Mouse (Mus musculus) naive thymus-derived CD4-positive, alpha-beta T cell, adult 2 months (primary cell): ENCODE measurements around the gene Hsd11b2.

ENCODE experiments used
- DNase-seq: peaks from one replicate; pipeline ENCODE4 v3.0.0-alpha.2; 2011; ENCODE audit warnings: low read depth

Gene Hsd11b2

DNA sequence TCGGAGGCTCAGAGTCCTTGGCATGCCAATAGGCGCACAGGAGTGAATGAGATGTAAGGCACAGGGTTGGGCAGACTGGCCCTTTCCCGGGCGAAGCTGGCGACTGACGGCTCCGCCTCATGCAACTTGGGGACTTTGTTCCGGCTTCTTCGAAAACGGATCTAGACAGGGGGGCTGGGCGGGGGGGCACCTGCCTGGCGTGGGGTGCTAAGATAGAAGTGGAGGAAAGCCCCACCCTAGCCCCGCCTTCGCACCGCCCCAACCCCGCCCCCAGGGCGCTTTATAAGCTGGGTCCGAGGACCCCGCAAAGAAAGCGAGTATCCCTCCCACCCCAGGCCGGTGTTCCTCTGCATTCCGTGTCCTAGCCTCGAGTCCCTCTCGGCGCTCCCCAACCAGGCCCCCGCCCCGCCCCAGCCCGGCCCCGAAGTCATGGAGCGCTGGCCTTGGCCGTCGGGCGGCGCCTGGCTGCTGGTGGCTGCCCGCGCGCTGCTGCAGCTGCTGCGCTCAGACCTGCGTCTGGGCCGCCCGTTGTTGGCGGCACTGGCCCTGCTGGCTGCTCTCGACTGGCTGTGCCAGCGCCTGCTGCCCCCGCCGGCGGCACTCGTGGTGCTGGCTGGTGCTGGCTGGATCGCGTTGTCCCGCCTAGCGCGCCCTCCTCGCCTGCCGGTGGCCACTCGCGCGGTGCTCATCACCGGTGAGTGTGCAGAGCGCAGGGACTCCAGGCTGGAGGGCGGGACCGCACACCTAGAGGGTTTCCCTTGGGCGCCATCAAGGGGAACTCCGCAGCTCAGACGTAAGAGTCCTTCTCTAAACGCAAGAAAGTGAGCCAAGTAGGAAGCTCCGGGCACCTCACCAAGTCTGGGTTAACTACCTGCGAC is at the start of gene Hsd11b2:
Gene Hsd11b2 (plus strand): TSS at position 320 of the 878 bp plus-strand sequence.
- peak; percentile 70 for DNase-seq

DNA sequence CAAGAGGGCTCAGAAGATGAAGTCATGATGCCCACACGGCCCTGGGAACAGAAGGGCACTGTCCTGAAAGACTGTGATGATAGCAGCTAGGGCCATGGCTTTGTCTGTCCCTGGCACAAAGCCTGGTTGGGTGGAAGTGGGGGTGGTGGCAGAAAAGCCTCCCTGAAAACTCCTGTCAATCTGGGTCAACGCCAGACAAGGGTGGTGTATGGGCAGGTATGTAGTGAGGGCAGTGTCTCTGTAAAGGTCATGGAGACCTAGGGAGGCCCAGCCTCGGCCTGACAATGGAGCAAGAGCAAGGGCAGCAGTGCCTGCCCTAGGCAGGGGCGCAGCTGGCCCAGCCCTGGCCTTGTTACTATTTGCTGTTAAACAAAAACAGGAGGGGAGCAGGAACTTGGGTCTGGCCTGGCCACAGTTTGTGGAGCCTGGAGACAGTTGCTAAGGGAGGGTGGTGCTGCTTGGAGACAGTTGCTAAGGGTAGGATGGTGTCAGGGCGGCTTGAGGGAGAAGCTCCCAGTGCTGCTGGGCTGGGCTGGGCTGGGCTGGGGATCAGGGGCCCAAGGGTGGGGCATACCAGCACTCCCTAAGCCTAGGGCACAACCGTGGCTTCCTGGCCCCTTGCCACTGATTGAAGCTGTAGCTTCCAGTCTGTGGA is 49.4 kb upstream of the Hsd11b2 start:
- no peak for DNase-seq

- DNase-seq: no peak
These were observed 48.7 kb upstream of the Hsd11b2 start for GRCm38 (mm10) chr8:105469816-105470215.

- DNase-seq: no peak
These were observed 48.3 kb upstream of the Hsd11b2 start for GRCm38 (mm10) chr8:105470262-105470661.

DNA sequence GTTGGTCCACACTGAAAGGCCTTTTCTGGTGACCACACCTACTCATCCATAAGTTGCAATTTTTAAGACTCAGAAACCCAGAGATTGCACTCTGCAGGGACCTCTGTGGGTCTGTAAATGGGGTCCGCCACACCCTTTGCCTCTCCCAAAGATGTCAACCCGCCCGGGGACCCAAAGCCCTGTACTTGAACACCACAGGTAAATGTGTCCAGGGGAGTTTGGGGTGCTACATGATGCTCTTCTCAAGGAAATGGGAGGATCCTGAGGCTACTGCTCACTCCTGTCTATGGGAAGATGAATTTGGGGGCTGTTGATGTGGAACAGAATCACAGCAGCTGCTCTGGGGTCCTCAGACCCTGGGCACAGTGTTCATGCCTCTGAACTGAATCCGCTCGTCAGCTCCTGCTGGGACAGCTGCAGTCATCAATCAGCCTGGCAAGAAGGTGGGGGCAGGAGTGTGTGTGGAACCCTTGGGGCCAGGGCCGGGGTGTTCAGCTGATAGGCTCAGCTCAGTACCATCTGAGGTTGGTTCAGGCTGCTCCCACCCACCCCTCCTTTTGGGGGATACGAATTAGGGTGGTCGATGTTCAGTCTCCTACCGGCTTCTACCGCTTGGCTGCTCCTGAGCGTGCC is 47.8 kb upstream of the Hsd11b2 start:
- DNase-seq: no peak

DNA sequence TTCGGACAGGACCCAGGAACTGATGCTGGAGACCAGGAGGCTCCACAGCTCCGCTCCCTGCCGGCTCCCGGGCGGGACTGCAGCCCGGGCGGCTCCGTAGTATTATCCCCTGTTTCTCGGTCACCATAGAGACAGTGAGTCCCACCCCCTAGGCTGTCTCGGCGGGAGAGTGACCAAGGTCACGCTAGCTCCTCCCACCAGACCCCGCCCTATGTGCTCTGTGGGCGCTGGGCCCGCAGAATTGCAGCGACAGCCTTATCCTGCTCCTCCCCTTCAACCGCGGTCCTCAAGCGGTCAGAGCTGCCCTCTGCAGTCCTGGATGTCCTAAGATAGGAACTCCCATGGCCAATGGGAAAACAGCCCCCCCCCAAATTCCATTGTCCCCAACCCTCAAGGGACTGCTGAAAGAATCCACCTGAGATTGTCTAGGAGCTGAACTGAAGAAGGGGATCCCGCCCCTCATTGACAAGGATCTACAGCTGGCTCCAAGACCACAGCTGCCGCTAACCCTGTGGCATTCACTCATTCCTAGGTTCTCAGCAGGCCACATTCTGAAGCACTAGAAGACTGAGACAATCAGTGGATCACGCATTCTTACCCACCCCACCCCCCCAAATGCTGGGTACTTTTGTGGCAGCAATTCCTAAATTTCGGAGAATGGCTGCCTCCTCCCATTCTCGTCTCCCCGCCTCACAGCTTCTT is 47.1 kb upstream of the Hsd11b2 start, which contains the start of gene Tppp3:
Gene Tppp3 (minus strand): TSS at position 213 of the 702 bp plus-strand sequence.
- DNase-seq: no peak

DNA sequence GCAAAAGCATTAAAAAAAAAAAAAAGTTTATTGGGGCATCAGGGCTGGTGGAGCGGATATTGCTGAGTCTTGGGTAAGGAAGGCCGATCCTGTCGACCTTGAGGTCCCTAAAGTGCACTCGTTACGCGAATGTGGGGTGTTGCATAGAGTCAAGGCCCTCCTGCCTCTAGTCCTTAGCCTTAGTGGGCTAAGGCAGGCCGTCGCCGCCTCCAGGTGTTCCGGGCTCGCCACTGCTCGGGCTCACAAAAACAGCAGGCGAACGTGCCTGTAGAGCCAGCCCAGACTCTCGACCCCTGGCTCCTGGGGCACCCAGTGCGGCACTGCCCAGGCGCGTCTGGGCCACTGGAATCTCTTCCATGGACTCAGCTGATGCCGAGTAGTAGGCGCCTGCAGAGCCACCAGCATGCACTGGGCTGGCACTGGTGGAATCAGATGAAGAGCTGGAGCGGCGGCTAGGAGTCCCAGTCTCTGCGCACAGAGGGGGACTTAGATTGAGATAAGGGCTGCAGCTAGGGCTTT is 46.1 kb upstream of the Hsd11b2 start:
- no peak for DNase-seq

- no peak for DNase-seq
These were observed 45.6 kb upstream of the Hsd11b2 start for GRCm38 (mm10) chr8:105472983-105473382.

GRCm38 (mm10) chr8:105473816-105474606 is 44.5 kb upstream of the Hsd11b2 start:
- DNase-seq: no peak

- DNase-seq: no peak
These were observed 43.9 kb upstream of the Hsd11b2 start for GRCm38 (mm10) chr8:105474680-105475079.

- DNase-seq: no peak
These were observed 43.3 kb upstream of the Hsd11b2 start for GRCm38 (mm10) chr8:105475254-105475653.

DNA sequence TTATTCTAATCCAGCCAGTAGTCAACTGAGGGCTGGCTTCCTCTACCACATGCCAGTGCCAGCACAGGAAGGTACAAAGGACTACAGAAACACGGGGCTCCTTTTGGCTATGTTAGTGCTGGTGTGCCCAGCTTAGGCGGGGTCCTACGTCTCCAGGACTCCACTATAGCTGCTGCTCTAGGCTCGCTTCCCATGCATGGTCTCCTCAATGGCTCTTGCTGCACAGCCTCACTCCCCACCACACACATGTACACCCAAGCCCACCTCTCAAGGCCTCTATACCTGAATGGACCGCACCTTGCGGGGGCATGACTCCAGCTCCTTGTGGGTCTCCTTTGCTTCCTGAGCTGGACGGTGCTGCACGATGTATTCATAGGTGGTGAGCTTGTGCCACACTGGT is 42.8 kb upstream of the Hsd11b2 start:
- no peak for DNase-seq

DNA sequence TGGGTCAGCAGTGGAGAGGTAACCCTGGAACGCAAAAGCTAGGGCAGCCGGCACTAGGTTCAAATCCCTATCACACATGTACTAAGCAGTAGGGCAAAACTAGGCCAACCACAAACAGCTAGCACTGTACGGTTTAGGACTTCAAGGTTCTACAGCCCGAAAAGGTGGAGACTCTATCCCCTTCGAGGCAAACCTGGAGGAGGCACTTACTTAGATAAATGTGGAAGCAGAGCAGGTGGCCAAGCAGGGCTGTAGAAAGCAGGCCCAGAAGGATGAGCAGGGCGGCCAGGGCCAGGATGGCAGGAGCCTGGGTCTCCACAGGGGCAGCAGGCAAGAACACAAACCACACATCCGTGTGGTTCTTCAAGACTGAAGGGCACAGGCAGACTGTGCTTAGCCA is 42.4 kb upstream of the Hsd11b2 start:
- no peak for DNase-seq

DNA sequence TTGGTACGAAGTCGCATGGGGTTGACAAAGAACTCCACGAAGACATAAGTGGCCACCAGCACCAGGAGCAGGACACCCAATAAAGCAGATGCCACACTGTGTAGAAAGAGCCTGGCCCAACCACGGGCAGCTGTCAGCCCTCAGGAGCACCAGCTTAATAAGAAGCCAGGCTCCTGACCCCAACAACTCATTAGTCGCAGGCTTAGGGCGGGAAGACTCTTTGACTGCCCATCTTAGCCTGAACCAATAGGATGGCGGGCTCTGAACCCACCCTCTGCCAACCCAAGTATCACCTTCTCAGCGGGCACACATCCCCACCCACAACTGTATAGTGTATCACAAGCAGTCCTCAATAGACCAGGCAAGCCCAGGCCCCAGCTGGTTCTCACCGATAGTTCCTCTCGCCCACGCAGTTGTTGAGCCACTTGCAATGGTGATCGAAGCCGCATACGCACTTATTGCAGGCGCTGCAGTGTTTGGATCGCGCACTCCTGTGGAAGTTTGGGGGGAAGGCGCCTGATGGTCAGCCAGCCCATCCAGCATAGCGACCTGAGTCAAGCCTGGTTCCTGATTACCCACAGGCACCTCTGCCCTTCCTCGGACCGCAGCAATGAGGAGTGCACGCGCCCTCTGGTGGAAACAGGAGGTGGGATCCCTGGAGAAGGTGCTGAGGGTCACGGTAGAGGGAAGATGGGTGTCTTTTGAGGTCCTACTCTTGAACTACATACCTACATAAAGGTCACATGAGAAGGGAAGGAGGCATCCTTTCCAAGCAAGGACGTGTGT is 41.7 kb upstream of the Hsd11b2 start:
- no peak for DNase-seq

DNA sequence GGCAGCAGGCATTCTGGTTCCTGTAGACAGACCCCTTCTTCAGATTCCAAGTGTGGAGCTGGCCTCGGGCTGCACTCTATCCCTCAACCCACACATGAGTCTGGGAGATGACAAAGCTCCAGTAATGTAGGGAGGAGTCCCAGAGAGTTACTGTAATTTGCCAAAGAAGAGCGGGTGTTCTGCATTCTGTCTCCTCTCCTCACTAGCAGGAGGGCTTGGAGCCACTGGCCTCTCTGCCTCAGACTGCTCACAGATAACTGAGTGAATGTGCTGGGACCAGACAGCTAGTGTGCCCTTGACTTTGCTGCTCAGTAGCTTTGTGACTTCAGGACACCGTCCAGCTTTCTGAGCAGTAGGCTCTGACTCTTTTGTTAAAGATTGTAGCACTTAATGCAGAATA is 40.8 kb upstream of the Hsd11b2 start:
- no peak for DNase-seq

DNA sequence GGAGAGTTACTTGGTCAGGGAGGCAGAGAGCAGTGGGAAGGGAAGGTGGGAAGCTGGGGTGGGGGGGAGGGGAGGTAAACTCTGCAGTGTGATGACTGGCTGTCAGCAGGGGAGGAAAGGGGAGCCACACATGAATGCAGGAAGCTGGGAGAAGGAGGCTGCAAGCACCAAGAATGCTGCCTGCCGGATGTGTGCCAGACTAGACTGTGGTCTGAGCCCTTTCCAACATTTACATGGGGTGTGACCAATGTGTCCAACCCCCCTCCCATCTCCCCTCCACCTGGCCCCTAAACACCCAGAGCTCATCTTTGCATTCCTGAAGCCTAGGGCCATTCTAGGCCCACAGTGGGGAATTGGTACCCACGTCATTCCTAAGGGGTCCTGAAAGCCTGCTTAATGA is 37.5 kb upstream of the Hsd11b2 start:
- DNase-seq: no peak

GRCm38 (mm10) chr8:105481453-105481852 is 37.1 kb upstream of the Hsd11b2 start:
- peak; percentile 30 for DNase-seq

DNA sequence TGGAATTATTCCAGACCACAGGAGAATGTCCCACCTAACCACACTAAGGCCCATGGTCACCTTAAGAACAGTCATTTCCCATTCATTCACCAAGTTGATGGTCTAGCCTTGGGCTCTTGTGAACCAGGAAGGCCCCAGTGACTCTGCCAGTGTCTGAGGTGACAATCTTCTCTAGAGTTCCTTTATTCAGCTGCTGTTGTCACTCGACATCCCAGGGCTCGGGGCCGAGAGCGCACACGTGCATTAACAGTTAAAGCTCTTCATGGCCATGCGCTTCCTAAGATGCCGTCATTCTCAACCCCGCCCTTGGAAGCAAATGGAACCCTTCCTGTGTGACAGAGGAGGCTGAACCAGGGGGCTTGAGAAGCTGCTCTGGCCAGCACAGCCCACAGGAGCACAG is 36.4 kb upstream of the Hsd11b2 start:
- DNase-seq: no peak

GRCm38 (mm10) chr8:105483212-105484029 is 35.1 kb upstream of the Hsd11b2 start:
- DNase-seq: no peak

DNA sequence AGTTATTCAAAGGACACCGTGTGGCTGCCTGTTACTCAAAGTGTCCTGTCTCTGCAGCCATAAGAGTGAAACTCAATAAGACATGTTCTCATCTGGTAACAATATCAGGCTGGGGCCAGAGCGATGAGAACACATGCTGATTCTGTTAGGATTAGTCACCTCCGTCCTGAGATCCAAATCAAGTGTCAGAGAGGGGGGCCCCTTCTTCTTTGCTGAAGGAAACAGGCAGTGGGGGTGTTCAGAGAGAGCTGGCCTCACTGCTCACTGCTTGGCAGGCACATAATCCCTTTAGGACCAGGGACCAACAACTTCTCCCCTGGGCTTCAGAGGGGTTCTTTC is 34.6 kb upstream of the Hsd11b2 start:
- DNase-seq: no peak
